Mouse (Mus musculus) stomach, embryonic 16.5 days (tissue): ENCODE results near the gene Cabp1. TPM values are rescaled to one million over a fixed set of nuclear protein-coding genes. Genes with fewer than 3 reads are reported as not detected.

Experiments used
- ATAC-seq: fragments of 200-750 bp; cut with Nextera tagmentation; 2 replicates; pipeline ENCODE4 v1.8.0; 2017; ENCODE audit warnings: moderate number of reproducible peaks, moderate TSS enrichment; ENCODE audit not compliant: insufficient read depth, low FRiP score
- H3K27ac ChIP-seq: fragments of 300-500 bp; sonication (generic); 2 replicates; pipeline ENCODE4 v1.5.1; 2014; ENCODE audit warnings: low read length
- H3K27me3 ChIP-seq: fragments of 300-500 bp; sonication (generic); 2 replicates; pipeline ENCODE4 v1.6.1; 2014; ENCODE audit warnings: low read length, control low read depth, mixed read lengths; ENCODE audit not compliant: control insufficient read depth, insufficient read depth
- H3K36me3 ChIP-seq: fragments of 300-500 bp; sonication (generic); 2 replicates; pipeline ENCODE4 v1.6.1; 2014; ENCODE audit warnings: low read length; ENCODE audit not compliant: control insufficient read depth, insufficient read depth
- H3K4me1 ChIP-seq: fragments of 300-500 bp; sonication (generic); 2 replicates; pipeline ENCODE4 v1.6.1; 2014; ENCODE audit warnings: low read length, control low read depth, mixed read lengths; ENCODE audit not compliant: control insufficient read depth, insufficient read depth
- H3K4me2 ChIP-seq: fragments of 300-500 bp; sonication (generic); 2 replicates; pipeline ENCODE4 v1.6.1; 2014; ENCODE audit warnings: low read depth, low read length, mixed read lengths
- H3K4me3 ChIP-seq: fragments of 300-500 bp; sonication (generic); replicated peaks from 2 replicates; pipeline ENCODE4 v1.5.1; 2014; ENCODE audit warnings: mild to moderate bottlenecking, low read length
- H3K9ac ChIP-seq: fragments of 300-500 bp; sonication (generic); 2 replicates; pipeline ENCODE4 v1.6.1; 2014; ENCODE audit warnings: low read length
- H3K9me3 ChIP-seq: fragments of 300-500 bp; sonication (generic); replicated peaks from 2 replicates; pipeline ENCODE4 v1.6.1; 2016; ENCODE audit warnings: low read length, control low read depth; ENCODE audit not compliant: control insufficient read depth
- WGBS: fragments of 180-500 bp; shearing (Covaris S2); extraction: QIAGEN DNeasy Blood & Tissue Kit; methylation state at CpG from one replicate; pipeline ENCODE4 v1.1.7; 2014; 5-methylcytosine and 5-hydroxymethylcytosine counted together
- polyA plus RNA-seq: library from polyadenylated mRNA; unstranded; fragments of >200 nt; fragmentation: Nextera tagmentation; extraction: Ambion mirVana; gene quantifications from 2 replicates; pipeline ENCODE4 v1.2.1, GENCODE M21; 2015

Gene Cabp1
- polyA plus RNA-seq, 1 experiment from 2014 or later: 1.4 TPM

GRCm38 (mm10) chr5:115232516-115232915 lies 38.3 kb upstream of the Cabp1 start:
- Histone ChIP-seq H3K27me3 (0 out of 2 replicates have a peak, but pooled peaks cover 2% of the 10 kb centered on the region), H3K4me3 (no peak overlapping the region), H3K9me3 (no peaks in the 10 kb centered on the region), H3K27ac (no peak overlapping the region), H3K9ac (no peak overlapping the region), H3K4me1 (peaks cover 4% of the 10 kb centered on the region), H3K4me2 (no peak overlapping the region), H3K36me3 (no peaks in the 10 kb centered on the region)
- no peak for ATAC-seq
- WGBS: 57% methylated on average over 6 of the region's 6 CpGs

DNA sequence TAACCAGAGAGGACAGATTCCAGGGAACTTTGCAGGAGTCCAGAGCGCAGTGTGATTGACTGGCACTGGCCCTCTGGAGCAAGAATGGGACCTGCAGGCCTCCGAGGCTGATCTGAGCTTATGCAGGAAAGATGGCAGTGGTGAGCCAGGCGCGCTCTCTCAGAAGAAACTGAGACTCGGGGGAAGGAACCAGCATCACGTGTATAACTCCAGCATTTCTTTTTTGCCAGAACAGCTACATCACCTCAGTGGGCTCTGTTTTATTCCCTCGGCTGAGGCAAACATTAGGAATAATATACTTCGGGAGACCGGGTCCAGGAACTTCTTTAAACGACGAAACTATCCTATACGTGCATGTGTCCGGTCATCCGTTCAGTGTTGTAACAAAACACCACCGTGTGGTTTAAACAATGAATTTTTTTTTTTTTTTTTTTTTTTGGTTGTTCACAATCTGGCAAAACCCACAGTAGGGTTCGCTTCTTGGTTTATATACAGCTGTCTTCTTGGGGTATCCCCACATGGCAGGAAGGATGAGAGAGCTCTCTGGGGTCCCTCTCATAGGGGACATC lies 37.5 kb upstream of the Cabp1 start:
- 36% methylated on average over 16 of the region's 16 CpGs for WGBS
- Histone ChIP-seq H3K36me3 (no peaks in the 10 kb centered on the region), H3K4me2 (no peak overlapping the region), H3K9me3 (no peaks in the 10 kb centered on the region), H3K4me3 (no peak overlapping the region), H3K4me1 (peaks cover 4% of the 10 kb centered on the region), H3K27ac (no peak overlapping the region), H3K27me3 (0 out of 2 replicates have a peak, but pooled peaks cover 2% of the 10 kb centered on the region), H3K9ac (no peak overlapping the region)
- ATAC-seq: no peak

DNA sequence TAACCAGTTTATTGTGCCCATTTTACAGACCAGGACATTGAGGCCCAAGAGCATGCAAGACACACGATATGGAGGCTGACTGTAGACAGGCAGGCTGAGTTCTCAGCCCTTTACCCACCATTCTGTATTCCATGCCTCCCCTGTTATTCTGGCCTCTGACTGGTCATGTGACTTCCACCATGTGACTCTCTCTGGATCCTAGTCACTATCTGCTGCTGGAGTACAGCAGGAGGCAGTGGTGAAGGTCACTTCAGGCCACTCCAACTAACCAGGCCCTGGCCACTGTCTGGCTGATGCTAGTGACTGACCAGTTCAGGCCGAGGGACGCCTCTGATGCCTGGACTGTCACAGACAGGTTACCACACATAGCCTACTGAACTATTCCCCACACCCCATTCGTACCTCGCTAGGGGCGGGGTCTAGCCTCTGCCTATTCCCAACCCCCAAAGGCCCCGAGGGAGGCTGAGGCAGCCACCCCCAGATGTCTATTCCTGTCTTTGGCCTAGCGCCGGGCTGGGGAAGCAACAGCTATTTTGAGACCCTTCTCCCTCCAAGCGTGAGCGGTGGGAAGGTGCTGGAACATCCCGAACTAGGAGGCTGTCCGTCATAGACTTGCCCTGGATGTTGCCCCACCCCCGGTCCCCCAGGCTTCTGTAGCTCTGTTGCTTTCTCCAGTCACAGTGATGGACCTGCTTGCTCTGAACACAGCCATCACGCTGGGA lies 36.8 kb upstream of the Cabp1 start:
- Histone ChIP-seq H3K4me2 (no peak overlapping the region), H3K9ac (no peak overlapping the region), H3K9me3 (no peaks in the 10 kb centered on the region), H3K4me1 (peaks cover 4% of the 10 kb centered on the region), H3K36me3 (no peaks in the 10 kb centered on the region), H3K4me3 (no peak overlapping the region), H3K27me3 (0 out of 2 replicates have a peak, but pooled peaks cover 2% of the 10 kb centered on the region), H3K27ac (no peak overlapping the region)
- ATAC-seq: no peak
- 53% methylated on average over 15 of the region's 15 CpGs for WGBS

DNA sequence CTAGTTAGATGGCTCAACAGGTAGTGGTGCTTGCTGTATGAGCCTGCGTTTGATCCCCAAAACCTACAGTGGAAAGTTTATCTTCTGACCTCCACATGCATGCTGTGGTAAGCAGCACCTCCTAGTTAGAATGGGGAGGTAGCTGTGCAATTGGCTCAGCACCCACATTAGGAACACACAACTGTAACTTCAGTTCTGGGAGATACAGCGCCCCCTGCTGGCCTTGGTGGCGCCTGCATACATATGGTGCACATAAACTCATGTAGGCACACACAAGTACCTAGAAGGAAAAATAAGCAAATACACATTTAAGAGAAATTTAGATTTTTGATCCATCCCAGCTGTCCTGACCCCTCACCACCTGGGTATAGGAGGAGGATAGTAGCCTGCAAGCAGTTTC lies 28.3 kb upstream of the Cabp1 start:
- Histone ChIP-seq H3K27ac (no peak overlapping the region), H3K9ac (no peak overlapping the region), H3K27me3 (peaks cover 4% of the 10 kb centered on the region; the same call in 1 of the 2 replicates), H3K4me3 (no peak overlapping the region), H3K4me1 (no peaks in the 10 kb centered on the region), H3K4me2 (no peak overlapping the region), H3K36me3 (no peaks in the 10 kb centered on the region), H3K9me3 (peaks cover 2% of the 10 kb centered on the region; the same call in 1 of the 2 replicates)
- ATAC-seq: no peak
- WGBS: 74% methylated on average over 3 of the region's 3 CpGs

- H3K4me1 ChIP-seq: no peaks in the 10 kb centered on the region
- peaks cover 4% of the 10 kb centered on the region; the same call in 1 of the 2 replicates for H3K27me3 ChIP-seq
- peaks cover 2% of the 10 kb centered on the region; the same call in 1 of the 2 replicates for H3K9me3 ChIP-seq
- no peak overlapping the region for H3K4me3 ChIP-seq
- ATAC-seq: no peak
- 35% methylated on average over 13 of the region's 13 CpGs for WGBS
- no peaks in the 10 kb centered on the region for H3K36me3 ChIP-seq
- H3K4me2 ChIP-seq: no peak overlapping the region
- H3K9ac ChIP-seq: no peak overlapping the region
- no peak overlapping the region for H3K27ac ChIP-seq
Measured at GRCm38 (mm10) chr5:115220931-115221640, 26.9 kb upstream of the Cabp1 start.

- H3K4me3 ChIP-seq: no peak overlapping the region
- 90% methylated on average over 12 of the region's 12 CpGs for WGBS
- ATAC-seq: no peak
- 0 out of 2 replicates have a peak, but pooled peaks cover 4% of the 10 kb centered on the region for H3K4me1 ChIP-seq
- H3K27ac ChIP-seq: no peak overlapping the region
- peaks cover 4% of the 10 kb centered on the region for H3K27me3 ChIP-seq
- no peak overlapping the region for H3K4me2 ChIP-seq
- H3K36me3 ChIP-seq: no peaks in the 10 kb centered on the region
- peaks cover 2% of the 10 kb centered on the region; the same call in 1 of the 2 replicates for H3K9me3 ChIP-seq
- no peak overlapping the region for H3K9ac ChIP-seq
Measured at GRCm38 (mm10) chr5:115217998-115218397, 23.8 kb upstream of the Cabp1 start.

DNA sequence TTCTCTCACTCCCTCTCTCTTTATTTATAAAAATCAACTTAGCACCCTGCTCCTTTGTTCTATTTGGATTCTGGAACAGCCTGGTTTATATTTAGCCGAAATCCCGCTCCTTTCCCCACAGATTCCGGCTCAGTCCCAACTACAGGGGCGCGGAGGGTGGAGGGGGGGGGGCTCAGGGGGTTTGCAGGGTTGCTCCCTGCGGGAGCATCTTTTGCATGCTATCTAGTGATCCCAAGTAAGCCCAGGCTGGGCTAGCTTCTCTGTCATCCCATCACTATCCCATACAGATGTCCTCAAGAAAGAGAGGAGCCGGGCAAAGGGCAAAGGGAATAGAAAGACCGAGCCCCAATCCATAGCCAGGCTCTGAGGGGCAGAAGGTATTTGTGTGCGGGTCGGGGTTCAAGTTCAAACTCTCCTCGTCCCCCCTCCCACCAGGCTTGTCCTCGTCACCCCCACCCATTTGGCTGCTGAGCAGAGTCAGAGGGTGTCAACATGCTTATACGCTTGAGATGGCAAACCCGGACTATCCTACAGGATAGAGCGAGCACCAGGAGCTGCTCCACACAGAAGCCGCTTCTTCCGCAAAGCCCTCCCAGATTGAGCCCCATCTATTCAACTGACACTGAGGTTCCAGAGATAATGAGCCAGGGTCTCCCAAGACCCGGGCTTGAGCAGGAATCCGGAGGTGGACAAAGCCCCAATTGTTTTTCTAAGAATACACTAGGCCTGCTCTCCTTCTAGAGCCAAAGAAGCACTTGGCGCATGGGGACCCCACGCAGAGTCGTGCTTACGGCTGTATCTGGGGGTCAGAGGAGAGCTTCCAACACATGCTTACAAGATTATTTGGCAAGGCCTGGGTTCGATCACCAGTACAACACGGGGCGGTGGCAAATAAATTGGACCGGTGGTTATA lies 21.3 kb upstream of the Cabp1 start:
- WGBS: 33% methylated on average over 27 of the region's 27 CpGs
- peak overlapping the region; percentile 60 for H3K9ac ChIP-seq
- peak overlapping the region; percentile 46 for H3K4me3 ChIP-seq
- H3K4me2 ChIP-seq: peak overlapping the region; percentile 61
- H3K36me3 ChIP-seq: no peaks in the 10 kb centered on the region
- H3K27ac ChIP-seq: no peak overlapping the region
- 0 out of 2 replicates have a peak, but pooled peaks cover 4% of the 10 kb centered on the region for H3K4me1 ChIP-seq
- ATAC-seq: peak; percentile 40; the same call in 1 of the 2 replicates
- peaks cover under 1% of the 10 kb centered on the region for H3K27me3 ChIP-seq
- no peaks in the 10 kb centered on the region for H3K9me3 ChIP-seq

DNA sequence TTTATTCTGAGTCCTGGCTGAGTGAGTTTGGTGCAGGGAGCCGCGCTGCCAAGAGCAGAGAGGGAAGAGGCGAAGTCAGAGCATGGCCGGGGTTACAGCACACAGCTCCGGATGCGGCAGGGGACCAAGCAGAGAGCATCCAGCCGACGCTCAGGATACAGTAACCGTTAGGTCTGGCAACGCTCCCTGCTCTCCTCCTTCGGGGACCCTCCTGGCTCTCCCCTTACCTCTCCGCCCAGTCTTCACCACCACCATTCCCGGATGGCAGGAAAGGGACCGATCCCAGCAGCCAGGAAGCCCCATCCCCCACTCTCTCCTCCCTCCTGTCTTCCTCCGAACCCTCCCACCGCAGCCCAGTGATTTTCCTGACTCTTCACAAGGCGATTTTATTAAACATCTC lies 20.7 kb upstream of the Cabp1 start:
- 2% methylated on average over 17 of the region's 17 CpGs for WGBS
- no peak for ATAC-seq
- no peak overlapping the region for H3K27ac ChIP-seq

More for the DNA sequence above, 20.7 kb upstream of the Cabp1 start:
- Histone ChIP-seq H3K4me3 (peak overlapping the region; percentile 46), H3K36me3 (no peaks in the 10 kb centered on the region), H3K4me1 (0 out of 2 replicates have a peak, but pooled peaks cover 4% of the 10 kb centered on the region), H3K9me3 (no peaks in the 10 kb centered on the region), H3K27me3 (no peaks in the 10 kb centered on the region; the same call in 1 of the 2 replicates), H3K4me2 (peak overlapping the region; percentile 61), H3K9ac (peak overlapping the region; percentile 60)
